15 mouse cellular contexts compared by ENCODE assay signal in the genomic region with DNA sequence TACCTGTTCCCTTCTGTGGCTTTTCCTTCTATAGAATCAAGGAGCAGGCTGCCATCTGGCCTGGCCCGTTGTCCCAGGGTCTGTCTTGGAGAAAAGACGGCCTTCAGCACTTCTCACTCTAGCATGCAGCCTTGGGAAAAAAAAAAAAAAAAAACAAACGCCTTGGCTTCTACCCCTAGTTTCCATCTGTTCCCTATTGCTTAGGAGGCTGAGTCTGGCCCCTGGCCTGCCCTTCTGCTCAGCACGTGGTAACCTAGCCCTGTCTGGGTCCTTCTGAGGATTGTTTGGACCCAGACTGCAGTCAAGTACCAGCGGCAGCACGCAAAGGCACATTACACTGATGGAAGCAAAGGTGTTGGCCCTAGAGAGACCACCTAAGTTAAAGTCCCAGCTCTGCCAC. TPM values are rescaled to one million over a fixed set of nuclear protein-coding genes. Genes with fewer than 3 reads are reported as not detected.
DNase-seq lines count a peak whose midpoint lies in the region; ATAC-seq lines count a peak whose summit lies in the region.
"Had no signal": no experiment of that assay in that cellular context is flagged by ENCODE, and none has a peak within 500 bp of the region (broad histone marks: within the 10 kb centered on the region; RNA-seq: fewer than 3 reads in every experiment).

No protein-coding gene starts in this region.

- H3K4me1 ChIP-seq in embryonic facial prominence, embryonic 10.5 days = peaks cover 33% of the 10 kb centered on the region

- H3K4me3 ChIP-seq in embryonic facial prominence, embryonic 10.5 days = no peak overlapping the region
- H3K4me3 ChIP-seq: limb, embryonic 12.5 days; liver, embryonic 15.5 days had no signal

- H3K27ac ChIP-seq in embryonic facial prominence, embryonic 10.5 days (replicated peaks) = no peak overlapping the region
- H3K27ac ChIP-seq: hindbrain, postnatal 0 days; limb, embryonic 12.5 days; liver, embryonic 15.5 days had no signal

- no peaks in the 10 kb centered on the region for H3K36me3 ChIP-seq in embryonic facial prominence, embryonic 10.5 days (replicated peaks)
- H3K36me3 ChIP-seq: limb, embryonic 12.5 days; liver, embryonic 15.5 days had no signal

- intact Hi-C loops in left cerebral cortex, postnatal 4 days (cut with DNase I) = loop anchor here (5.0 kb wide), 1 partner anchor 60 kb away; no protein-coding TSS in a partner anchor
- intact Hi-C loops in left cerebral cortex, postnatal 14 days (cut with DNase I) = loop anchor here (5.0 kb wide), 1 partner anchor 75 kb away; no protein-coding TSS in a partner anchor

- 47% methylated on average over 6 of the region's 6 CpGs for WGBS in embryonic facial prominence, embryonic 10.5 days

- no peak for DNase-seq in cerebellum, postnatal 4 days (ENCODE audit: low spot score in 2 of 2)
- peak; percentile 72 for DNase-seq in left cerebral cortex, postnatal 4 days
- no peak for DNase-seq in left cerebral cortex, postnatal 14 days (ENCODE audit: low spot score in 2 of 2)
- DNase-seq in cerebellum, adult 8-10 months = peak; percentile 69
- DNase-seq in fibroblast of lung, adult 2 months (ENCODE audit: low read depth) = peak; percentile 82
- DNase-seq in left cerebral cortex, adult 11 months (ENCODE audit: low spot score) = no peak
- no peak for DNase-seq in embryonic facial prominence, embryonic 10.5 days (ENCODE audit: low spot score)
- DNase-seq: kidney, adult 18-20 months; kidney, postnatal 25 days; lung, postnatal 14 days; right cerebral cortex, adult 18-20 months had no signal

- ATAC-seq in cerebellum, adult (ENCODE audit: insufficient number of reproducible peaks, low FRiP score, low TSS enrichment) = peak; percentile 32; the same call in 1 of the 2 replicates
- ATAC-seq: hindbrain, postnatal 0 days had no signal

- no peaks in the 10 kb centered on the region for H3K9me3 ChIP-seq in embryonic facial prominence, embryonic 10.5 days
- H3K9me3 ChIP-seq: limb, embryonic 12.5 days; liver, embryonic 15.5 days had no signal

- peaks cover 62% of the 10 kb centered on the region for H3K27me3 ChIP-seq in embryonic facial prominence, embryonic 10.5 days (replicated peaks; ENCODE audit: low read depth, poor library complexity, severe bottlenecking)

RNA-seq across cellular contexts. Expression of gene Sema7a, which starts 2.3 kb away (rescaled TPM):
- 100 to 1,000 TPM; 128 to 151 TPM for total RNA-seq in left cerebral cortex, postnatal 4 days (2021)
- 100 to 1,000 TPM; 126 to 148 TPM for total RNA-seq in left cerebral cortex, postnatal 14 days (2021)
- 0.08 and 0.25 TPM in 2 replicates for polyA plus RNA-seq in embryonic facial prominence, embryonic 10.5 days (2016; fragmentation: Nextera tagmentation; extraction: Ambion mirVana)
- polyA plus RNA-seq: liver, embryonic 15.5 days had no signal

RNA-seq across cellular contexts. Expression of gene Ubl7, which starts 26.9 kb away (rescaled TPM):
- total RNA-seq in left cerebral cortex, postnatal 4 days (2021) = 10 to 100 TPM; 94.0 to 97.2 TPM
- 100 to 1,000 TPM; 107 to 112 TPM for total RNA-seq in left cerebral cortex, postnatal 14 days (2021)
- 118 and 130 TPM in 2 replicates for polyA plus RNA-seq in embryonic facial prominence, embryonic 10.5 days (2016; fragmentation: Nextera tagmentation; extraction: Ambion mirVana)

Comparison
In these comparisons a context has a peak if more than half of its experiments do, and no peak if none do; other contexts are left out.
1. DNase-seq: peak in left cerebral cortex, postnatal 4 days (single experiment), cerebellum, adult 8-10 months (single experiment) and fibroblast of lung, adult 2 months (single experiment); none in cerebellum, postnatal 4 days (0 of 2), left cerebral cortex, postnatal 14 days (0 of 2), left cerebral cortex, adult 11 months (single experiment) and embryonic facial prominence, embryonic 10.5 days (single experiment).